Mouse (Mus musculus): ENCODE results near the gene Abl1.

- no peak for TF ChIP-seq POLR2A (IDR thresholded peaks at IDR 0.05; ENCODE audit: borderline replicate concordance, extremely low read depth, insufficient read depth, insufficient read length, poor library complexity, severe bottlenecking)
- TF ChIP-seq CTCF (IDR thresholded peaks at IDR 0.05; ENCODE audit: borderline replicate concordance, extremely low read depth, insufficient read depth, insufficient read length), result no peak
Measured at GRCm38 (mm10) chr2:31727576-31728277, 39.6 kb downstream of the Abl1 start.

Data from brain, embryonic 14.5 days (tissue).